Mouse (Mus musculus): Measurements from ENCODE around the gene Cd63. TPM values are rescaled to one million over a fixed set of nuclear protein-coding genes. Genes with fewer than 3 reads are reported as not detected.

Gene Cd63
- total RNA-seq, 2 experiments from 2014 or later = 63.7 to 73.3 TPM

GRCm38 (mm10) chr10:128933976-128934721 lies 33.4 kb downstream of the Cd63 start:
- peak overlapping the region; percentile 40; the same call in 1 of the 2 replicates for H3K27ac ChIP-seq
- H3K4me3 ChIP-seq = peak overlapping the region; percentile 47
- intact Hi-C loops (cut with DNase I) = no loop called here
- no peak for DNase-seq (ENCODE audit: extremely low spot score in 1 of 2, low spot score in 2 of 2)
- TF ChIP-seq CTCF (IDR thresholded peaks at IDR 0.05) = no peak

GRCm38 (mm10) chr10:128934997-128935787 lies 34.4 kb downstream of the Cd63 start:
- no peak overlapping the region; the same call in 1 of the 2 replicates for H3K27ac ChIP-seq
- TF ChIP-seq CTCF (IDR thresholded peaks at IDR 0.05) = no peak; the same call in none of the 2 replicates
- H3K4me3 ChIP-seq = peak overlapping the region; percentile 47
- intact Hi-C loops (cut with DNase I) = no loop called here
- no peak for DNase-seq (ENCODE audit: extremely low spot score in 1 of 2, low spot score in 2 of 2)

- intact Hi-C loops (cut with DNase I) = no loop called here
- Histone ChIP-seq H3K27ac (no peak overlapping the region), H3K4me3 (no peak overlapping the region)
- no peak for TF ChIP-seq CTCF (IDR thresholded peaks at IDR 0.05)
- no peak for DNase-seq (ENCODE audit: extremely low spot score in 1 of 2, low spot score in 2 of 2)
Measured at GRCm38 (mm10) chr10:128935826-128936440, 35.1 kb downstream of the Cd63 start.

GRCm38 (mm10) chr10:128937756-128938390 lies 37.1 kb downstream of the Cd63 start:
- Histone ChIP-seq H3K4me3 (no peak overlapping the region), H3K27ac (no peak overlapping the region)
- no peak for TF ChIP-seq CTCF (IDR thresholded peaks at IDR 0.05)
- intact Hi-C loops (cut with DNase I) = no loop called here
- DNase-seq (ENCODE audit: extremely low spot score in 1 of 2, low spot score in 2 of 2) = no peak

GRCm38 (mm10) chr10:128938457-128938856 lies 37.7 kb downstream of the Cd63 start:
- Histone ChIP-seq H3K4me3 (no peak overlapping the region), H3K27ac (no peak overlapping the region)
- no peak for DNase-seq (ENCODE audit: extremely low spot score in 1 of 2, low spot score in 2 of 2)
- intact Hi-C loops (cut with DNase I) = no loop called here
- no peak for TF ChIP-seq CTCF (IDR thresholded peaks at IDR 0.05)

GRCm38 (mm10) chr10:128938974-128939373 lies 38.2 kb downstream of the Cd63 start:
- TF ChIP-seq CTCF (IDR thresholded peaks at IDR 0.05) = no peak
- intact Hi-C loops (cut with DNase I) = no loop called here
- Histone ChIP-seq H3K4me3 (no peak overlapping the region), H3K27ac (no peak overlapping the region)
- DNase-seq (ENCODE audit: extremely low spot score in 1 of 2, low spot score in 2 of 2) = no peak

- DNase-seq (ENCODE audit: extremely low spot score in 1 of 2, low spot score in 2 of 2) = no peak
- Histone ChIP-seq H3K4me3 (no peak overlapping the region), H3K27ac (no peak overlapping the region)
- no peak for TF ChIP-seq CTCF (IDR thresholded peaks at IDR 0.05)
- intact Hi-C loops (cut with DNase I) = no loop called here
Measured at GRCm38 (mm10) chr10:128940475-128941061, 39.8 kb downstream of the Cd63 start.

- TF ChIP-seq CTCF (IDR thresholded peaks at IDR 0.05) = peak; percentile 50
- Histone ChIP-seq H3K27ac (no peak overlapping the region), H3K4me3 (no peak overlapping the region)
- no peak for DNase-seq (ENCODE audit: extremely low spot score in 1 of 2, low spot score in 2 of 2)
- intact Hi-C loops (cut with DNase I) = no loop called here
Measured at GRCm38 (mm10) chr10:128945675-128946074, 44.9 kb downstream of the Cd63 start.

- DNase-seq (ENCODE audit: extremely low spot score in 1 of 2, low spot score in 2 of 2) = no peak
- no peak overlapping the region for H3K4me3 ChIP-seq
- H3K27ac ChIP-seq = no peak overlapping the region
- TF ChIP-seq CTCF (IDR thresholded peaks at IDR 0.05) = no peak
- intact Hi-C loops (cut with DNase I) = no loop called here
Measured at GRCm38 (mm10) chr10:128947496-128947895, 46.7 kb downstream of the Cd63 start.

GRCm38 (mm10) chr10:128950208-128950887 lies 49.6 kb downstream of the Cd63 start:
- no peak for DNase-seq (ENCODE audit: extremely low spot score in 1 of 2, low spot score in 2 of 2)
- intact Hi-C loops (cut with DNase I) = no loop called here
- no peak for TF ChIP-seq CTCF (IDR thresholded peaks at IDR 0.05)

GRCm38 (mm10) chr10:128958340-128958739 lies 57.6 kb downstream of the Cd63 start:
- intact Hi-C loops (cut with DNase I) = no loop called here
- TF ChIP-seq CTCF (IDR thresholded peaks at IDR 0.05) = no peak
- no peak overlapping the region for H3K27ac ChIP-seq

More at GRCm38 (mm10) chr10:128950208-128950887, 49.6 kb downstream of the Cd63 start:
- no peak overlapping the region for H3K27ac ChIP-seq
- peak overlapping the region; percentile 9; the same call in 1 of the 2 replicates for H3K4me3 ChIP-seq

More at GRCm38 (mm10) chr10:128958340-128958739, 57.6 kb downstream of the Cd63 start:
- H3K4me3 ChIP-seq = no peak overlapping the region
- no peak for DNase-seq (ENCODE audit: extremely low spot score in 1 of 2, low spot score in 2 of 2)

Data from left cerebral cortex, adult 2 months (tissue).